Mouse (Mus musculus): Measurements from ENCODE around the gene Gm7145.
"Not testable (repeated sequence)": the region's sequence is repeated elsewhere in the genome, so short reads cannot be mapped to it uniquely, and the experiment has no call there.

DNA sequence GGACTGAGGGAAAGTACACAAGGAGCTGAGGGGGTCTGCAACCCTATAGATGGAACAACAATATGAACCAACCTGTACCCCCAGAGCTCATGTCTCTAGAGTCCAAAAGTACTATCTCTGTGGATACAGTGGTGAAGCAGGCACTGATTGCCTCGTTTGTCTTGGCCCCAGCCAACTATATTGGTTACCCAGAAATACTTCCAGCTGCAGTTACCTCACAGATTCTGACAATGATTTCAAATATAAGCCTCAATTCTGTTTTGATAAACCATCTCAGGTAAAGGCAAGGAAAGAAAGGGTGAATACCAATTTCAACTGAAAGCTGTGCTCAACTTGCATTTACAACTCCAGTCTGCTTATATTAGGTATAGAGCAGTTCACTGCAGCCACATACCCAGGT, 38.0 kb upstream of the Gm7145 start, which contains the start of gene Gm28168:
- not testable (repeated sequence) for TF ChIP-seq POLR2A (IDR thresholded peaks at IDR 0.05; ENCODE audit: control insufficient read depth, low read depth, low read length); CTCF (IDR thresholded peaks at IDR 0.05; ENCODE audit: control insufficient read depth, insufficient read depth, insufficient replicate concordance, low read depth, low read length)
